Mouse (Mus musculus): ENCODE results near the gene Slc24a1. TPM values are rescaled to one million over a fixed set of nuclear protein-coding genes. Genes with fewer than 3 reads are reported as not detected.

Gene Slc24a1
- total RNA-seq, 2 experiments from 2014 or later: 0.04 TPM; not detected in 1

GRCm38 (mm10) chr9:64939790-64940189, 11.6 kb downstream of the Slc24a1 start:
- intact Hi-C loops (cut with DNase I; ENCODE audit: low total_unique reads): loop anchor here (10.0 kb wide), 1 partner anchor 165 kb away; no protein-coding TSS in a partner anchor

GRCm38 (mm10) chr9:64939281-64939680, 12.1 kb downstream of the Slc24a1 start:
- DNase-seq: no peak
- intact Hi-C loops (cut with DNase I; ENCODE audit: low total_unique reads): loop anchor here (10.0 kb wide), 1 partner anchor 164 kb away; no protein-coding TSS in a partner anchor

More at GRCm38 (mm10) chr9:64939790-64940189, 11.6 kb downstream of the Slc24a1 start:
- no peak for DNase-seq

GRCm38 (mm10) chr9:64938535-64938934, 12.9 kb downstream of the Slc24a1 start:
- no peak for DNase-seq
- intact Hi-C loops (cut with DNase I; ENCODE audit: low total_unique reads): loop anchor here (10.0 kb wide), 1 partner anchor 164 kb away; no protein-coding TSS in a partner anchor

- DNase-seq: no peak
- intact Hi-C loops (cut with DNase I; ENCODE audit: low total_unique reads): loop anchor here (10.0 kb wide), 1 partner anchor 163 kb away; no protein-coding TSS in a partner anchor
These were observed 13.9 kb downstream of the Slc24a1 start for GRCm38 (mm10) chr9:64937491-64937890.

GRCm38 (mm10) chr9:64936508-64936907, 14.9 kb downstream of the Slc24a1 start:
- peak; percentile 34 for DNase-seq
- intact Hi-C loops (cut with DNase I; ENCODE audit: low total_unique reads): loop anchor here (10.0 kb wide), 1 partner anchor 162 kb away; no protein-coding TSS in a partner anchor

GRCm38 (mm10) chr9:64934015-64934754, 17.2 kb downstream of the Slc24a1 start:
- DNase-seq: peak; percentile 18
- intact Hi-C loops (cut with DNase I; ENCODE audit: low total_unique reads): loop anchor here (10.0 kb wide), 1 partner anchor 159 kb away; no protein-coding TSS in a partner anchor

- no peak for DNase-seq
- intact Hi-C loops (cut with DNase I; ENCODE audit: low total_unique reads): loop anchor here (10.0 kb wide), 1 partner anchor 157 kb away; no protein-coding TSS in a partner anchor
These were observed 19.4 kb downstream of the Slc24a1 start for GRCm38 (mm10) chr9:64931751-64932610.

- no peak for DNase-seq
- intact Hi-C loops (cut with DNase I; ENCODE audit: low total_unique reads): loop anchor here (10.0 kb wide), 1 partner anchor 155 kb away; no protein-coding TSS in a partner anchor
These were observed 21.2 kb downstream of the Slc24a1 start for GRCm38 (mm10) chr9:64930256-64930655.

- no peak for DNase-seq
- intact Hi-C loops (cut with DNase I; ENCODE audit: low total_unique reads): no loop called here
These were observed 25.0 kb downstream of the Slc24a1 start for GRCm38 (mm10) chr9:64926201-64926991.

GRCm38 (mm10) chr9:64925771-64926170, 25.6 kb downstream of the Slc24a1 start:
- intact Hi-C loops (cut with DNase I; ENCODE audit: low total_unique reads): no loop called here
- no peak for DNase-seq

GRCm38 (mm10) chr9:64918560-64918959, 32.8 kb downstream of the Slc24a1 start:
- intact Hi-C loops (cut with DNase I; ENCODE audit: low total_unique reads): no loop called here
- DNase-seq: no peak

GRCm38 (mm10) chr9:64914629-64915028, 36.8 kb downstream of the Slc24a1 start:
- DNase-seq: no peak
- intact Hi-C loops (cut with DNase I; ENCODE audit: low total_unique reads): no loop called here

- DNase-seq: no peak
- intact Hi-C loops (cut with DNase I; ENCODE audit: low total_unique reads): no loop called here
These were observed 37.4 kb downstream of the Slc24a1 start for GRCm38 (mm10) chr9:64913973-64914372.

GRCm38 (mm10) chr9:64913406-64913805, 38.0 kb downstream of the Slc24a1 start:
- intact Hi-C loops (cut with DNase I; ENCODE audit: low total_unique reads): no loop called here
- DNase-seq: no peak

- intact Hi-C loops (cut with DNase I; ENCODE audit: low total_unique reads): loop anchor here (5.0 kb wide), 1 partner anchor 125 kb away; no protein-coding TSS in a partner anchor
- DNase-seq: no peak
These were observed 44.0 kb downstream of the Slc24a1 start for GRCm38 (mm10) chr9:64907441-64907840.

GRCm38 (mm10) chr9:64904917-64905640, 46.3 kb downstream of the Slc24a1 start:
- intact Hi-C loops (cut with DNase I; ENCODE audit: low total_unique reads): loop anchor here (5.0 kb wide), 1 partner anchor 123 kb away; no protein-coding TSS in a partner anchor
- no peak for DNase-seq

- intact Hi-C loops (cut with DNase I; ENCODE audit: low total_unique reads): no loop called here
- peak; percentile 57 for DNase-seq
These were observed 48.0 kb downstream of the Slc24a1 start for GRCm38 (mm10) chr9:64903386-64903785.

GRCm38 (mm10) chr9:64902866-64903265, 48.5 kb downstream of the Slc24a1 start:
- intact Hi-C loops (cut with DNase I; ENCODE audit: low total_unique reads): no loop called here
- no peak for DNase-seq
